Mouse (Mus musculus) myocyte (in vitro differentiated cells): ENCODE measurements at regions not wholly inside any gene's neighbourhood (a gene's known extent, or its start where the extent isn't known, plus 50 kb on each side); places are given as distances from the start of the nearest gene placed in this dataset.

Source experiments
- CEBPB ChIP-seq: IDR thresholded peaks from 2 replicates; pipeline ENCODE4 v1.6.1; 2011; ENCODE audit warnings: mild to moderate bottlenecking, moderate library complexity; ENCODE audit not compliant: poor library complexity, insufficient read depth, severe bottlenecking
- E2F4 ChIP-seq: IDR thresholded peaks from one replicate; pipeline ENCODE4 v1.6.1; 2011; ENCODE audit warnings: mild to moderate bottlenecking, control low read depth, moderate library complexity; ENCODE audit not compliant: insufficient read depth
- MAX ChIP-seq: IDR thresholded peaks from one replicate; pipeline ENCODE4 v1.6.1; 2011; ENCODE audit warnings: low read depth, mild to moderate bottlenecking, control low read depth
- MYOG ChIP-seq, 3 experiments: IDR thresholded peaks; one replicate each; pipeline ENCODE4 v1.6.1; 2011; ENCODE audit warnings: control low read depth in 2 of 3, low read depth in 2 of 3, mild to moderate bottlenecking in 2 of 3; ENCODE audit not compliant: insufficient read length in 2 of 3, control insufficient read depth in 1 of 3, insufficient read depth in 1 of 3
- POLR2A ChIP-seq: IDR thresholded peaks from one replicate; pipeline ENCODE4 v1.6.1; 2011; ENCODE audit warnings: low read depth, mild to moderate bottlenecking, control low read depth, moderate library complexity; ENCODE audit not compliant: insufficient read length
- POLR2AphosphoS2 ChIP-seq: IDR thresholded peaks from one replicate; pipeline ENCODE4 v1.6.1; 2011; ENCODE audit warnings: low read depth, control low read depth; ENCODE audit not compliant: insufficient read length
- REST ChIP-seq: IDR thresholded peaks from one replicate; pipeline ENCODE4 v1.6.1; 2011; ENCODE audit warnings: mild to moderate bottlenecking, control low read depth, moderate library complexity; ENCODE audit not compliant: insufficient read depth, insufficient read length
- TCF12 ChIP-seq: IDR thresholded peaks from one replicate; pipeline ENCODE4 v1.6.1; 2011; ENCODE audit warnings: mild to moderate bottlenecking, control low read depth; ENCODE audit not compliant: poor library complexity, insufficient read depth, severe bottlenecking
- USF1 ChIP-seq: IDR thresholded peaks from one replicate; pipeline ENCODE4 v1.6.1; 2011; ENCODE audit warnings: low read depth, mild to moderate bottlenecking, control low read depth, moderate library complexity

- TF ChIP-seq MYOG (IDR thresholded peaks at IDR 0.05; ENCODE audit: control insufficient read depth in 1 of 3, insufficient read depth in 1 of 3, insufficient read length in 2 of 3, low read depth in 2 of 3) (no peak), CEBPB (no peak), E2F4 (no peak), MAX (no peak), USF1 (no peak), TCF12 (no peak), POLR2A (no peak), POLR2AphosphoS2 (no peak), REST (no peak)
These were observed 511.5 kb upstream of the 4930412O13Rik start for GRCm38 (mm10) chr2:9369572-9369971.
